Mouse (Mus musculus) adipose tissue, adult 10 weeks (tissue): ENCODE measurements around the gene Olfr1342. TPM values are rescaled to one million over a fixed set of nuclear protein-coding genes. Genes with fewer than 3 reads are reported as not detected.

Experiments
- polyA plus RNA-seq: library from polyadenylated mRNA; stranded (reverse); fragments of 350-450 nt; fragmentation: Illumina TruSeq; extraction: RNeasy Lipid Tissue Mini Kit (QIAGEN cat#74804); gene quantifications from one replicate; pipeline ENCODE4 v1.2.3, GENCODE M21; 2014; ENCODE audit warnings: low read depth, low replicate concordance

Olfr1342 gene
- polyA plus RNA-seq, result not detected

GRCm38 (mm10) chr4:118692412-118692973 lies at the start of gene Olfr1342:
Gene Olfr1342 (minus strand): TSS chr4:118692756.

DNA sequence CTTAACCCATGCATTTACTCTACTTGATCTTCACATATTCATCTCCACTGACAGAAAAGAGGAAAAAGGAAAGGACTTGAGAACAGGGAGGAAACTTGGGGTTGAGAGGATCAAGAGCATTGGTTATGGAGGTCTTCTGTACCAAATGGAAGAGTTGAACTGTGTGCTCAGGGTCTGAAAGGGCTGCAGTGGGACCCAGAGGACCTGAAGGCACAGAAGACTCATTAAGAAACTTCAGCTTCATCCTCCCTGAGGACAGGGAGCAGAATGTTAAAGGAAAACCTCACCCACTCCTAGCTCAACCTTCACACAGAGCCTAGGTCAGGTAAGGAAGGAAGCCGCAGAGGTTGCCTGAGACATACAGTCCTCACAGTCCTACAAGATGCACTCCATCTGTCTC lies 39.3 kb upstream of the Olfr1342 start, which contains the start of gene Olfr1339:
Olfr1339 (plus strand) TSS at position 301 of the 400 bp plus-strand sequence.

GRCm38 (mm10) chr4:118719838-118720237 lies 27.3 kb upstream of the Olfr1342 start, which contains the start of gene Olfr1340:
Gene Olfr1340 (plus strand): TSS chr4:118720138.

GRCm38 (mm10) chr4:118703223-118703622 lies 10.7 kb upstream of the Olfr1342 start, which contains the start of gene Olfr1341:
Gene Olfr1341 (plus strand): TSS chr4:118703523.

DNA sequence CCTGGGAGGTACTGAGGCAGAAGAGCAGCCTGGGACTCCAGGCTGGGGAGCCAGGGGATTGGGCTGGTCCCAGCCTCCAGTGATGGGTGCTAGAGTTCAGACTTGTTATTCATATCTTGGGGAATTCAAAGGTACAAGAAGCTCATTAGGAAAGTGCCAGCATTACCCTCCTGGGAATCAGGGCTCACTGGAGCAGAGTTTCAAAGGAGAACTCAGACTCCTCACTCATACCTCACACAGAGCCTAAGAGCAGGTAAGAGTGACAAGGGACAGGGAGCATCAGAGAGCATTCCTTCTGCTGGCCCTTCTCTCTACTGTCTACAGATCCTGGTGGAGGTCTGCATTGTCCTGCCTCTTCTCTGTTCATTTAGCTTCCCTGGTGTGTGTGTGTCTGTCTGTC lies 33.9 kb downstream of the Olfr1342 start, which contains the start of gene Olfr62:
Olfr62 (plus strand) TSS at position 301 of the 400 bp plus-strand sequence.

Other genes with a start within 250 kb of the Olfr1342 start
- gene Mpl, start 235.2 kb downstream of the Olfr1342 start, polyA plus RNA-seq, result not detected
- 22.7 TPM for gene Tie1, start 202.7 kb downstream of the Olfr1342 start, polyA plus RNA-seq
- gene 2610528J11Rik, start 165.8 kb downstream of the Olfr1342 start, polyA plus RNA-seq, result 24.2 TPM
- gene Tmem125, start 148.7 kb downstream of the Olfr1342 start, polyA plus RNA-seq, result 12.2 TPM
- gene Cfap57, start 72.0 kb downstream of the Olfr1342 start, polyA plus RNA-seq, result 3.2 TPM
- 50.1 TPM for gene Ebna1bp2, start 72.0 kb downstream of the Olfr1342 start, polyA plus RNA-seq
- not detected for gene Olfr62, start 33.8 kb downstream of the Olfr1342 start, polyA plus RNA-seq
- 0.16 TPM for gene Olfr1341, start 10.8 kb upstream of the Olfr1342 start, polyA plus RNA-seq
- not detected for gene Olfr1340, start 27.4 kb upstream of the Olfr1342 start, polyA plus RNA-seq
- not detected for gene Olfr1339, start 39.4 kb upstream of the Olfr1342 start, polyA plus RNA-seq
- gene Olfr1338, start 66.0 kb upstream of the Olfr1342 start, polyA plus RNA-seq, result 2.2 TPM
- gene Olfr1337, start 89.8 kb upstream of the Olfr1342 start, polyA plus RNA-seq, result not detected
- not detected for gene Olfr1335, start 117.2 kb upstream of the Olfr1342 start, polyA plus RNA-seq
- not detected for gene Olfr1333, start 143.5 kb upstream of the Olfr1342 start, polyA plus RNA-seq
- gene Olfr1331, start 171.9 kb upstream of the Olfr1342 start, polyA plus RNA-seq, result not detected
- gene Olfr1330, start 195.8 kb upstream of the Olfr1342 start, polyA plus RNA-seq, result not detected
- gene Olfr1329, start 224.7 kb upstream of the Olfr1342 start, polyA plus RNA-seq, result not detected
- not detected for gene Olfr1328, start 245.9 kb upstream of the Olfr1342 start, polyA plus RNA-seq